Mouse (Mus musculus) MEL (cell line): ENCODE measurements around the gene Asgr2. TPM values are rescaled to one million over a fixed set of nuclear protein-coding genes. Genes with fewer than 3 reads are reported as not detected.

Experiments used
- DNase-seq: peaks from one replicate; pipeline ENCODE4 v3.0.0; 2011; ENCODE audit warnings: low read depth, low spot score
- H3K27ac ChIP-seq: 2 replicates; pipeline ENCODE4 v1.5.1; 2012; ENCODE audit warnings: low read depth, mild to moderate bottlenecking, control low read depth, low read length, moderate library complexity; ENCODE audit not compliant: control insufficient read depth
- H3K27me3 ChIP-seq, 2 experiments: fragments of 150-350 bp in 1 of 2; sonication (generic) in 1 of 2; 2 replicates each; pipeline ENCODE4 v1.6.1; 2012; ENCODE audit warnings: low read length in 2 of 2, mild to moderate bottlenecking in 2 of 2, improper control_type of control experiment in 1 of 2, moderate library complexity in 1 of 2; ENCODE audit not compliant: insufficient read depth in 2 of 2, control insufficient read depth in 1 of 2
- H3K36me3 ChIP-seq, 2 experiments: 2 replicates each; pipeline ENCODE4 v1.6.1; 2012 to 2014; ENCODE audit warnings: low read length in 2 of 2, improper control_type of control experiment in 1 of 2, inconsistent platforms in 1 of 2, mild to moderate bottlenecking in 1 of 2; ENCODE audit not compliant: insufficient read depth in 2 of 2, control insufficient read depth in 1 of 2
- H3K4me1 ChIP-seq, 2 experiments: fragments of 150-350 bp in 1 of 2; sonication (generic) in 1 of 2; 2 replicates each; pipeline ENCODE4 v1.6.1; 2012; ENCODE audit warnings: low read length in 2 of 2, improper control_type of control experiment in 1 of 2, mild to moderate bottlenecking in 1 of 2; ENCODE audit not compliant: insufficient read depth in 2 of 2, control insufficient read depth in 1 of 2
- H3K4me3 ChIP-seq, 2 experiments: fragments of 150-350 bp in 1 of 2; sonication (generic) in 1 of 2; 2 replicates each; pipeline ENCODE4 v1.5.1; 2012; ENCODE audit warnings: low read depth in 2 of 2, low read length in 2 of 2, mild to moderate bottlenecking in 2 of 2, moderate library complexity in 2 of 2, control low read depth in 1 of 2, improper control_type of control experiment in 1 of 2; ENCODE audit not compliant: control insufficient read depth in 1 of 2, insufficient read depth in 1 of 2
- H3K79me2 ChIP-seq: 2 replicates; pipeline ENCODE4 v1.6.1; 2012; ENCODE audit warnings: mild to moderate bottlenecking, low read length, moderate library complexity; ENCODE audit not compliant: control insufficient read depth, poor library complexity, insufficient read depth
- H3K9ac ChIP-seq: 2 replicates; pipeline ENCODE4 v1.6.1; 2012; ENCODE audit warnings: low read depth, mild to moderate bottlenecking, control low read depth, low read length, moderate library complexity; ENCODE audit not compliant: control insufficient read depth, poor library complexity, severe bottlenecking
- H3K9me3 ChIP-seq: fragments of 150-350 bp; sonication (generic); replicated peaks from 2 replicates; pipeline ENCODE4 v1.6.1; 2012; ENCODE audit warnings: mild to moderate bottlenecking, low read length, improper control_type of control experiment, moderate library complexity; ENCODE audit not compliant: insufficient read depth
- BHLHE40 ChIP-seq: IDR thresholded peaks from 2 replicates; pipeline ENCODE4 v1.6.1; 2012; ENCODE audit warnings: low read depth, mild to moderate bottlenecking, inconsistent platforms, low read length, improper control_type of control experiment, borderline replicate concordance
- E2F4 ChIP-seq: IDR thresholded peaks from 2 replicates; pipeline ENCODE4 v1.6.1; 2011; ENCODE audit warnings: low read depth, low read length, improper control_type of control experiment, borderline replicate concordance
- ELF1 ChIP-seq: IDR thresholded peaks from 2 replicates; pipeline ENCODE4 v1.6.1; 2014; ENCODE audit warnings: low read depth, mild to moderate bottlenecking, inconsistent platforms, low read length, improper control_type of control experiment, moderate library complexity
- ETS1 ChIP-seq: IDR thresholded peaks from 2 replicates; pipeline ENCODE4 v1.6.1; 2012; ENCODE audit warnings: low read depth, mild to moderate bottlenecking, inconsistent platforms, low read length, improper control_type of control experiment, moderate library complexity
- GABPA ChIP-seq: IDR thresholded peaks from 2 replicates; pipeline ENCODE4 v1.6.1; 2012; ENCODE audit warnings: low read depth, mild to moderate bottlenecking, inconsistent platforms, low read length, improper control_type of control experiment, moderate library complexity
- JUND ChIP-seq: IDR thresholded peaks from 2 replicates; pipeline ENCODE4 v1.6.1; 2011; ENCODE audit warnings: low read depth, mild to moderate bottlenecking, improper control_type of control experiment, low read length
- KAT2A ChIP-seq: conservative IDR thresholded peaks from 2 replicates; pipeline ENCODE4 v1.6.1; 2012; ENCODE audit warnings: low read depth, low read length, improper control_type of control experiment, inconsistent platforms
- MAZ ChIP-seq: IDR thresholded peaks from 2 replicates; pipeline ENCODE4 v1.6.1; 2012; ENCODE audit warnings: low read depth, mild to moderate bottlenecking, inconsistent platforms, low read length, improper control_type of control experiment
- MYB ChIP-seq: IDR thresholded peaks from 2 replicates; pipeline ENCODE4 v1.6.1; 2011; ENCODE audit warnings: mild to moderate bottlenecking, low read depth, low read length, improper control_type of control experiment
- NRF1 ChIP-seq: IDR thresholded peaks from 2 replicates; pipeline ENCODE4 v1.6.1; 2014; ENCODE audit warnings: low read depth, mild to moderate bottlenecking, inconsistent platforms, low read length, improper control_type of control experiment, moderate library complexity; ENCODE audit not compliant: poor library complexity, insufficient read depth, severe bottlenecking
- RCOR1 ChIP-seq: IDR thresholded peaks from 2 replicates; pipeline ENCODE4 v1.6.1; 2012; ENCODE audit warnings: low read depth, mild to moderate bottlenecking, inconsistent platforms, low read length, improper control_type of control experiment
- TAL1 ChIP-seq: IDR thresholded peaks from 2 replicates; pipeline ENCODE4 v1.6.1; 2012; ENCODE audit warnings: mild to moderate bottlenecking, inconsistent platforms, low read length, moderate library complexity, mixed read lengths
- UBTF ChIP-seq: IDR thresholded peaks from 2 replicates; pipeline ENCODE4 v1.6.1; 2012; ENCODE audit warnings: low read depth, mild to moderate bottlenecking, inconsistent platforms, low read length, improper control_type of control experiment, moderate library complexity, borderline replicate concordance; ENCODE audit not compliant: insufficient read depth
- USF1 ChIP-seq: IDR thresholded peaks from 2 replicates; pipeline ENCODE4 v1.6.1; 2014; ENCODE audit warnings: low read depth, mild to moderate bottlenecking, inconsistent platforms, low read length, improper control_type of control experiment, moderate library complexity
- ZNF384 ChIP-seq: IDR thresholded peaks from 2 replicates; pipeline ENCODE4 v1.6.1; 2012; ENCODE audit warnings: low read depth, mild to moderate bottlenecking, inconsistent platforms, low read length, improper control_type of control experiment
- polyA plus RNA-seq, 2 experiments: library from polyadenylated mRNA; stranded (reverse) in 1 of 2; unstranded in 1 of 2; fragments of >175 nt in 1 of 2; fragments of >200 nt in 1 of 2; gene quantifications; 2 replicates each; pipeline versions ENCODE4 v1.2.1 to v1.2.4; 2012; ENCODE audit warnings: low replicate concordance in 2 of 2, low read depth in 1 of 2; ENCODE audit not compliant: insufficient read length in 2 of 2, insufficient read depth in 1 of 2, missing spikeins in 1 of 2
- total RNA-seq: library from RNA; depleted of rRNA; stranded (reverse); fragments of 300-350 nt; gene quantifications from 2 replicates; pipeline ENCODE4 v1.2.3, GENCODE M21; 2012; rRNA removed

The Asgr2 gene
- total RNA-seq (not detected in 2 replicates), polyA plus RNA-seq (not detected)

DNA sequence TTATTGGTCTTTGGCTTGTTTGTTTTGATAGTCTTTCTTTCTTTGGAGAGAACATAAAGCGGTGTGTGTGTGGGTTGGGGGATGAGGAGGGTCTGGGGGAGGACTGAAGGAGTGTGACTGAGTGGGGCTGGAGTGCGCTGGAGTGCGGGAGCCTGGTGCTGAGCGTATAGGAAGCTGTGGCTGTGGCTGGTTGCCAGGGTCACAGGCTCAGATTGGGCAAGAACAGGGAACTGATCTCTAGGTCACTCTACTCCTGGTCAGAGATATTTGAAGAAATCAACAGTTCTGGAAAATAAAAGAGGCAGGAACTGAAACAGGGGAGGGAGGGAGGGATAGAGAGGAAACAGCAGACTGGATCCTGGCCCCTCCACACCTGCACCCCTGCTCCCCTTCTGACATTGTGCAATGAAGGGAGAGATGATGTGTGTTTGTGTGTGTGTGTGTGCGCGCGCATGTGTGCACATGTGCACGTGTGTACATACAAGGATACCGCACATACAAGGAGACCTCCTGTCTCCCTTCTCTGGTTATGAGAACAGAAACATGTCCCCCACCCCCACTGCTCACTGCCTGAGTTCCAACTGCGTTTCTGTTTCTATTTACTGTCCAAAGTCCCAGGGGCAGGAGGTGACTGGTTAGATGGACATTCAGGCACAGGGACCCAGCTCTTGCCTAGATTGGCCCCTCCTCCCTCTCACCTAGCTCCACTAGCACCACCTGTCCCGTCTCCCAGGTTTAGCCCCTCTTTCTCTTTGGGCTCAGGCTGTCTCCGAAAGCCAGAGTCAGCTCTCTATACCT lies at the start of gene Asgr2:
Asgr2 (plus strand) TSS at position 659 of the 798 bp plus-strand sequence.
- peaks cover 3 to 5% of the 10 kb centered on the region in 2 experiments; a peak in 1 of 4 replicates for H3K27me3 ChIP-seq
- no peak within 1 kb of the TSS for H3K9ac ChIP-seq
- H3K4me1 ChIP-seq, result no peaks in the 10 kb centered on the region
- no peaks in the 10 kb centered on the region for H3K9me3 ChIP-seq
- H3K4me3 ChIP-seq, result no peak within 1 kb of the TSS
- H3K79me2 ChIP-seq, result no peaks in the 10 kb centered on the region
- no peak within 1 kb of the TSS for H3K27ac ChIP-seq
- no peaks in the 10 kb centered on the region for H3K36me3 ChIP-seq
- no peak for DNase-seq
- TF ChIP-seq ELF1, result no peak
- no peak for TF ChIP-seq RCOR1
- no peak for TF ChIP-seq NRF1
- no peak for TF ChIP-seq USF1
- TF ChIP-seq GABPA, result no peak
- TF ChIP-seq MAZ, result no peak
- TF ChIP-seq JUND, result no peak
- no peak for TF ChIP-seq ETS1
- no peak for TF ChIP-seq KAT2A

DNA sequence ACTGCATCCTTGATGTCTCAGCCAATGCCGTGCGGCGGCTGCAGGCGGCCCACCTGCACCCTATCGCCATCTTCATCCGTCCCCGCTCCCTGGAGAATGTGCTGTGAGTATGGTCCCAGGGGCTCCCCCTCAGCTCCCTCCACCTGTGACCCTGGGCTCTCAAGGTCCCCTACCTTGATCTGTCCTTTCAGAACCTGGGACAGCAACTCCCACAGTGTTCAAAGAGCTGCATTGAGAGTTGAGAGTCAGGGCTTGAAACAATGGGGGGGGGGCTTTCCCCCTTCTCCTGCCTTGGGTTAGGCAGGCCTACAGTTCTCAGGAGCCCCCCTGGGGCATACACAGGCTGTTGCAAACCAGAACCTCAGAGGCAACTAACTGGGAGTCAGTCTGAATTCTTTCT lies 48.8 kb upstream of the Asgr2 start:
- H3K79me2 ChIP-seq, result no peaks in the 10 kb centered on the region
- no peak overlapping the region for H3K9ac ChIP-seq
- no peak overlapping the region for H3K27ac ChIP-seq
- no peaks in the 10 kb centered on the region for H3K36me3 ChIP-seq
- DNase-seq, result no peak
- H3K4me1 ChIP-seq, result no peaks in the 10 kb centered on the region
- no peaks in the 10 kb centered on the region for H3K9me3 ChIP-seq
- H3K4me3 ChIP-seq, result no peak overlapping the region
- TF ChIP-seq USF1 (no peak), BHLHE40 (no peak), NRF1 (no peak), TAL1 (no peak), UBTF (no peak), E2F4 (no peak), ZNF384 (no peak), MYB (no peak)
- no peaks in the 10 kb centered on the region for H3K27me3 ChIP-seq
